Mouse (Mus musculus) forebrain, embryonic 16.5 days (tissue): ENCODE measurements at regions not wholly inside any gene's neighbourhood (a gene's known extent, or its start where the extent isn't known, plus 50 kb on each side); places are given as distances from the start of the nearest gene placed in this dataset.

Experiments
- ATAC-seq: fragments of 200-750 bp; cut with Nextera tagmentation; 2 replicates; pipeline ENCODE4 v1.8.0; 2017; ENCODE audit warnings: mild to moderate bottlenecking, moderate library complexity
- H3K27ac ChIP-seq: fragments of 300-500 bp; sonication (generic); 2 replicates; pipeline ENCODE4 v1.5.1; 2014; ENCODE audit warnings: low read length, control low read depth
- H3K27me3 ChIP-seq: fragments of 300-500 bp; sonication (generic); replicated peaks from 2 replicates; pipeline ENCODE4 v1.6.1; 2014; ENCODE audit warnings: low read length; ENCODE audit not compliant: control insufficient read depth, insufficient read depth
- H3K36me3 ChIP-seq: fragments of 300-500 bp; sonication (generic); 2 replicates; pipeline ENCODE4 v1.6.1; 2014; ENCODE audit not compliant: control insufficient read depth, insufficient read depth
- H3K4me1 ChIP-seq: fragments of 300-500 bp; sonication (generic); replicated peaks from 2 replicates; pipeline ENCODE4 v1.6.1; 2014; ENCODE audit warnings: low read length; ENCODE audit not compliant: control insufficient read depth, insufficient read depth
- H3K4me2 ChIP-seq: fragments of 300-500 bp; sonication (generic); 2 replicates; pipeline ENCODE4 v1.6.1; 2014; ENCODE audit warnings: mild to moderate bottlenecking, low read length, control low read depth
- H3K4me3 ChIP-seq: fragments of 300-500 bp; sonication (generic); replicated peaks from 2 replicates; pipeline ENCODE4 v1.5.1; 2014; ENCODE audit warnings: mild to moderate bottlenecking, low read length, control low read depth
- H3K9ac ChIP-seq: fragments of 300-500 bp; sonication (generic); replicated peaks from 2 replicates; pipeline ENCODE4 v1.6.1; 2014; ENCODE audit warnings: low read depth, low read length, control low read depth
- H3K9me3 ChIP-seq: fragments of 300-500 bp; sonication (generic); 2 replicates; pipeline ENCODE4 v1.6.1; 2016; ENCODE audit warnings: low read length; ENCODE audit not compliant: control insufficient read depth
- WGBS: fragments of 180-500 bp; shearing (Covaris S2); extraction: QIAGEN DNeasy Blood & Tissue Kit; methylation state at CpG from one replicate; pipeline ENCODE4 v1.1.7; 2014; 5-methylcytosine and 5-hydroxymethylcytosine counted together

GRCm38 (mm10) chr2:21267149-21267761, 61.7 kb downstream of the Thnsl1 start:
- Histone ChIP-seq H3K4me3 (no peak overlapping the region), H3K9ac (no peak overlapping the region), H3K27ac (no peak overlapping the region; the same call in 1 of the 2 replicates), H3K4me1 (peaks cover 15% of the 10 kb centered on the region), H3K4me2 (peak overlapping the region; percentile 29; the same call in 1 of the 2 replicates), H3K27me3 (no peaks in the 10 kb centered on the region), H3K9me3 (no peaks in the 10 kb centered on the region), H3K36me3 (no peaks in the 10 kb centered on the region)
- 0 out of 2 replicates have a peak, but pooled peaks have one; percentile 5 for ATAC-seq
- 10% methylated on average over 6 of the region's 6 CpGs for WGBS

GRCm38 (mm10) chr2:21269989-21270846, 64.7 kb downstream of the Thnsl1 start:
- WGBS = 26% methylated on average over 12 of the region's 12 CpGs
- Histone ChIP-seq H3K36me3 (no peaks in the 10 kb centered on the region), H3K27ac (peak overlapping the region; percentile 62), H3K9ac (no peak overlapping the region), H3K4me3 (no peak overlapping the region), H3K4me2 (no peak overlapping the region), H3K27me3 (no peaks in the 10 kb centered on the region), H3K4me1 (peaks cover 22% of the 10 kb centered on the region), H3K9me3 (no peaks in the 10 kb centered on the region)
- ATAC-seq = peak; percentile 84

- ATAC-seq = peak; percentile 3; the same call in 1 of the 2 replicates
- Histone ChIP-seq H3K9me3 (no peaks in the 10 kb centered on the region), H3K27me3 (no peaks in the 10 kb centered on the region), H3K27ac (no peak overlapping the region), H3K4me1 (peaks cover 28% of the 10 kb centered on the region), H3K4me3 (no peak overlapping the region), H3K9ac (no peak overlapping the region), H3K4me2 (no peak overlapping the region), H3K36me3 (no peaks in the 10 kb centered on the region)
- 56% methylated on average over 4 of the region's 4 CpGs for WGBS
Observed at GRCm38 (mm10) chr2:21273416-21273815, 67.9 kb downstream of the Thnsl1 start.

GRCm38 (mm10) chr2:21275315-21275714, 69.8 kb downstream of the Thnsl1 start:
- H3K27me3 ChIP-seq = no peaks in the 10 kb centered on the region
- no peaks in the 10 kb centered on the region for H3K36me3 ChIP-seq
- 24% methylated on average over 4 of the region's 4 CpGs for WGBS
- H3K4me1 ChIP-seq = peaks cover 16% of the 10 kb centered on the region
- no peak overlapping the region for H3K4me3 ChIP-seq
- no peak overlapping the region for H3K27ac ChIP-seq
- no peak overlapping the region for H3K4me2 ChIP-seq
- peak; percentile 66 for ATAC-seq
- H3K9ac ChIP-seq = no peak overlapping the region
- no peaks in the 10 kb centered on the region for H3K9me3 ChIP-seq

- Histone ChIP-seq H3K4me1 (peaks cover 16% of the 10 kb centered on the region), H3K27ac (no peak overlapping the region), H3K4me3 (no peak overlapping the region), H3K27me3 (no peaks in the 10 kb centered on the region), H3K9me3 (no peaks in the 10 kb centered on the region), H3K4me2 (no peak overlapping the region), H3K36me3 (no peaks in the 10 kb centered on the region), H3K9ac (no peak overlapping the region)
- ATAC-seq = peak; percentile 85
- 28% methylated on average over 9 of the region's 9 CpGs for WGBS
Observed at GRCm38 (mm10) chr2:21280794-21281420, 75.4 kb downstream of the Thnsl1 start.

- no peaks in the 10 kb centered on the region for H3K27me3 ChIP-seq
- 12% methylated on average over 14 of the region's 14 CpGs for WGBS
- peaks cover 16% of the 10 kb centered on the region for H3K4me1 ChIP-seq
- H3K9me3 ChIP-seq = no peaks in the 10 kb centered on the region
- no peaks in the 10 kb centered on the region for H3K36me3 ChIP-seq
- ATAC-seq = peak; percentile 81
- H3K4me3 ChIP-seq = no peak overlapping the region
- no peak overlapping the region for H3K27ac ChIP-seq
- no peak overlapping the region for H3K9ac ChIP-seq
- H3K4me2 ChIP-seq = 0 out of 2 replicates have a peak overlapping the region, but pooled peaks have one; percentile 5
Observed at GRCm38 (mm10) chr2:21282505-21283200, 77.1 kb downstream of the Thnsl1 start.

GRCm38 (mm10) chr2:21284881-21285280, 79.4 kb downstream of the Thnsl1 start:
- no peaks in the 10 kb centered on the region for H3K9me3 ChIP-seq

GRCm38 (mm10) chr2:21287786-21288185, 79.6 kb upstream of the Gpr158 start:
- no peak overlapping the region for H3K27ac ChIP-seq
- no peaks in the 10 kb centered on the region for H3K9me3 ChIP-seq
- H3K4me3 ChIP-seq = no peak overlapping the region
- no peaks in the 10 kb centered on the region for H3K36me3 ChIP-seq
- no peak overlapping the region for H3K4me2 ChIP-seq
- ATAC-seq = no peak
- H3K9ac ChIP-seq = no peak overlapping the region
- no peaks in the 10 kb centered on the region for H3K27me3 ChIP-seq
- 80% methylated on average over 13 of the region's 13 CpGs for WGBS
- H3K4me1 ChIP-seq = peaks cover 13% of the 10 kb centered on the region

More at GRCm38 (mm10) chr2:21284881-21285280, 79.4 kb downstream of the Thnsl1 start:
- Histone ChIP-seq H3K27me3 (no peaks in the 10 kb centered on the region), H3K4me3 (no peak overlapping the region), H3K9ac (no peak overlapping the region), H3K36me3 (no peaks in the 10 kb centered on the region), H3K4me2 (no peak overlapping the region), H3K4me1 (peaks cover 16% of the 10 kb centered on the region), H3K27ac (no peak overlapping the region)
- ATAC-seq = no peak
- WGBS = 94% methylated on average over 3 of the region's 3 CpGs
